Mouse (Mus musculus): ENCODE results near the gene Tango6. TPM values are rescaled to one million over a fixed set of nuclear protein-coding genes. Genes with fewer than 3 reads are reported as not detected.

Gene Tango6
- polyA plus RNA-seq, 1 experiment from 2014 or later: 7.1 TPM

DNA sequence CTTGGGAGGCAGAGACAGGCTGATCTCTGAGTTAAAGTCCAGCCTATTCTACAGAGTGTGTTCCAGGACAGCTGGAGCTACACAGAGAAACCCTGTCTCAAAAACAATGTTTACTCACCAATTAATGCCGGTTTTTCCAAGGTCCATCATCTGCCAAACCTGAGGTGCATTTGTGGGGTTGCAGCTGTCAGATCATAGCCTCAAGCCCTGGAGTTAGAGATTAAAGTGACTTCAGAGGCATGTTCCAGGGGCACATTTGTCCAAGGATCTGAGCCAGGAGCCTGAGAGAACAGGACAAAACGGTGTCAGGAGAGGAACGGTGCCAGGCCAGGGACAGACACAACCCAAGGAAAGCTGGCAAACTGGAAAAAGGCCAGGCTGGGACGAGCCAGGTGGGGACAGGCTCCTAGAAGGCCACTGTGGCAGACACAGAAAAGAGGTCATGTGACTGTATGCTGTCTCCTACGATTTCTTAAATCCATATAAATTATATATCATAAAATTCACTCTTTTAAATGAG lies 146.7 kb downstream of the Tango6 start:
- H3K9ac ChIP-seq (ENCODE audit: low read length): no peak overlapping the region
- no peaks in the 10 kb centered on the region for H3K36me3 ChIP-seq (ENCODE audit: control insufficient read depth, insufficient read depth, low read length)
- no peak overlapping the region for H3K27ac ChIP-seq (replicated peaks in 1 of 2; ENCODE audit: control insufficient read depth in 1 of 2, insufficient read depth in 1 of 2, low read depth in 2 of 2, low read length in 2 of 2)
- 0 out of 4 replicates have a peak, but pooled peaks cover 0 to 4% of the 10 kb centered on the region in 2 experiments for H3K4me1 ChIP-seq (ENCODE audit: control insufficient read depth in 2 of 2, insufficient read depth in 2 of 2, low read length in 2 of 2)
- H3K9me3 ChIP-seq (ENCODE audit: control insufficient read depth, low read length): no peaks in the 10 kb centered on the region
- no peak overlapping the region for H3K4me3 ChIP-seq (ENCODE audit: control insufficient read depth in 1 of 2, insufficient read depth in 1 of 2, low read depth in 1 of 2, low read length in 2 of 2)
- WGBS: 85% methylated on average over 5 of the region's 5 CpGs
- H3K4me2 ChIP-seq (ENCODE audit: low read length): no peak overlapping the region
- H3K27me3 ChIP-seq (ENCODE audit: control insufficient read depth, insufficient read depth, low read length): no peaks in the 10 kb centered on the region
- no peak for ATAC-seq (ENCODE audit: insufficient number of reproducible peaks, insufficient read depth, low FRiP score, low read depth)

DNA sequence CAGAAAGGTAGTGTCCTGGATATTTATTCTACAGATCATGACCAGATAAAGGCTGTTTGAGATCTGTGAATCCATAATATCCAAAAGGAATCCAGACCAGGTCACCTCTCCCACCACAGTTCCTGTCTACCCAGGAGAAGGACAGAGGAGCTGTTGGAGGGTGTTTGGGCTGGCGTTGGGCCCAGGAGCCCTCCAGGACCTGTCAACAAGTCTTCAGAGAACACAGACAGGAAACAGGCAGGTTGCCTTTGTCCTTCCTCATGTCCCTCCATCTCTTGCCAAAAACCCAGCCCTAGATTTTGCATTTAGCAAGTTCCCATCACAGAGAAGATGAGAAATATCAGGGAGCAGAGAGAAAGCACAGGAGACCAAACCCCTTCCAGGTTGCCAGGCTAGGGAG lies 152.0 kb downstream of the Tango6 start:
- H3K4me1 ChIP-seq (ENCODE audit: control insufficient read depth in 2 of 2, insufficient read depth in 2 of 2, low read length in 2 of 2): peaks cover 26 to 38% of the 10 kb centered on the region in 2 experiments
- H3K9me3 ChIP-seq (ENCODE audit: control insufficient read depth, low read length): no peaks in the 10 kb centered on the region
- no peak overlapping the region for H3K4me3 ChIP-seq (ENCODE audit: control insufficient read depth in 1 of 2, insufficient read depth in 1 of 2, low read depth in 1 of 2, low read length in 2 of 2)
- H3K9ac ChIP-seq (ENCODE audit: low read length): no peak overlapping the region
- no peaks in the 10 kb centered on the region for H3K36me3 ChIP-seq (ENCODE audit: control insufficient read depth, insufficient read depth, low read length)
- H3K27me3 ChIP-seq (ENCODE audit: control insufficient read depth, insufficient read depth, low read length): no peaks in the 10 kb centered on the region
- peak; percentile 67; the same call in 1 of the 2 replicates for ATAC-seq (ENCODE audit: insufficient number of reproducible peaks, insufficient read depth, low FRiP score, low read depth)
- no peak overlapping the region for H3K4me2 ChIP-seq (ENCODE audit: low read length)
- WGBS: 5% methylated on average over 1 of the region's 1 CpGs
- H3K27ac ChIP-seq (replicated peaks in 1 of 2; ENCODE audit: control insufficient read depth in 1 of 2, insufficient read depth in 1 of 2, low read depth in 2 of 2, low read length in 2 of 2): peak overlapping the region; percentile 60 to 64

DNA sequence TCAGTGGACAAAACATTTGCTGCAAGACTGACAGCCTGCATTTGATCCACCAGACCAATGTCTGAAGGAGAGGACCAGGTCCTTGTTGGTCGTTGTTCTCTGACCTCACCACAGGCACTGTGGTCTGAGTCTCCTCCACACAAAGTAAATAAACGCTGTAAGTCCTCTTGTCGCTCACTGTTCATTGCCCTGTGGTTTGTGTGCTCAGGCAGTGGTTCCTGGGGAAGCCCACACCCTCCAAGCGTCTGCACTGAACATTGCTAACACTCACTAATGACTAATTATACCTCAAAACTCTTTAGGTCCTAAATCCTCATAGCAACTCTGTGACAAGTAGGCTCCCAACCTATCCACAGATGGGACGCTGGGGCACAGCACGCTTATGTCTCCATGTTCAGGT lies 153.7 kb downstream of the Tango6 start:
- no peak overlapping the region for H3K4me3 ChIP-seq (ENCODE audit: control insufficient read depth in 1 of 2, insufficient read depth in 1 of 2, low read depth in 1 of 2, low read length in 2 of 2)
- H3K27ac ChIP-seq (replicated peaks in 1 of 2; ENCODE audit: control insufficient read depth in 1 of 2, insufficient read depth in 1 of 2, low read depth in 2 of 2, low read length in 2 of 2): no peak overlapping the region
- H3K9me3 ChIP-seq (ENCODE audit: control insufficient read depth, low read length): no peaks in the 10 kb centered on the region
- H3K4me1 ChIP-seq (ENCODE audit: control insufficient read depth in 2 of 2, insufficient read depth in 2 of 2, low read length in 2 of 2): peaks cover 30 to 44% of the 10 kb centered on the region in 2 experiments
- ATAC-seq (ENCODE audit: insufficient number of reproducible peaks, insufficient read depth, low FRiP score, low read depth): no peak
- H3K27me3 ChIP-seq (ENCODE audit: control insufficient read depth, insufficient read depth, low read length): no peaks in the 10 kb centered on the region
- H3K36me3 ChIP-seq (ENCODE audit: control insufficient read depth, insufficient read depth, low read length): no peaks in the 10 kb centered on the region
- 84% methylated on average over 6 of the region's 6 CpGs for WGBS
- no peak overlapping the region for H3K4me2 ChIP-seq (ENCODE audit: low read length)
- no peak overlapping the region for H3K9ac ChIP-seq (ENCODE audit: low read length)

DNA sequence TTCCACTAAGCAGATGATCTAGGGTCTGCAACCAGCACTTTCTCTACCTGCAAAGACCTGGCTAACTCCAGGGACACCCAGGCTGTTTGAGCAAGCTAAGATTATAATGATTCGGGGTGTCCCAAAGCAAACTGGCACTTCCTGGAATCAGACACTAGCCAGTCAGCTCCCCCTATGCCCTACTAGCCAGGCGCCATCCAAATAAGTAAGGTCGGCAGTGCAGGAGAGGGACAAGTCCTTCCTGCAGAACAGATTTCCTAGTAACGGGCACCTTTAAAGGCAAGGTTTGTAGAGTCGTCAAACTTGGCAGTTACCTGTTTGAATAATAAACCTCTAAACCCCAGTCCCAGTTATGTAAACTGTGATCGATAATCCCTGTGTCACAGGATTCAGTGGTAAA lies 155.9 kb downstream of the Tango6 start:
- no peaks in the 10 kb centered on the region for H3K9me3 ChIP-seq (ENCODE audit: control insufficient read depth, low read length)
- no peaks in the 10 kb centered on the region for H3K36me3 ChIP-seq (ENCODE audit: control insufficient read depth, insufficient read depth, low read length)
- H3K4me1 ChIP-seq (ENCODE audit: control insufficient read depth in 2 of 2, insufficient read depth in 2 of 2, low read length in 2 of 2): peaks cover 30 to 44% of the 10 kb centered on the region in 2 experiments
- H3K4me2 ChIP-seq (ENCODE audit: low read length): peak overlapping the region; percentile 43
- peak overlapping the region; percentile 89 to 97 for H3K27ac ChIP-seq (replicated peaks in 1 of 2; ENCODE audit: control insufficient read depth in 1 of 2, insufficient read depth in 1 of 2, low read depth in 2 of 2, low read length in 2 of 2)
- ATAC-seq (ENCODE audit: insufficient number of reproducible peaks, insufficient read depth, low FRiP score, low read depth): no peak
- H3K9ac ChIP-seq (ENCODE audit: low read length): peak overlapping the region; percentile 62
- H3K4me3 ChIP-seq (ENCODE audit: control insufficient read depth in 1 of 2, insufficient read depth in 1 of 2, low read depth in 1 of 2, low read length in 2 of 2): no peak overlapping the region
- 56% methylated on average over 6 of the region's 6 CpGs for WGBS
- H3K27me3 ChIP-seq (ENCODE audit: control insufficient read depth, insufficient read depth, low read length): no peaks in the 10 kb centered on the region

DNA sequence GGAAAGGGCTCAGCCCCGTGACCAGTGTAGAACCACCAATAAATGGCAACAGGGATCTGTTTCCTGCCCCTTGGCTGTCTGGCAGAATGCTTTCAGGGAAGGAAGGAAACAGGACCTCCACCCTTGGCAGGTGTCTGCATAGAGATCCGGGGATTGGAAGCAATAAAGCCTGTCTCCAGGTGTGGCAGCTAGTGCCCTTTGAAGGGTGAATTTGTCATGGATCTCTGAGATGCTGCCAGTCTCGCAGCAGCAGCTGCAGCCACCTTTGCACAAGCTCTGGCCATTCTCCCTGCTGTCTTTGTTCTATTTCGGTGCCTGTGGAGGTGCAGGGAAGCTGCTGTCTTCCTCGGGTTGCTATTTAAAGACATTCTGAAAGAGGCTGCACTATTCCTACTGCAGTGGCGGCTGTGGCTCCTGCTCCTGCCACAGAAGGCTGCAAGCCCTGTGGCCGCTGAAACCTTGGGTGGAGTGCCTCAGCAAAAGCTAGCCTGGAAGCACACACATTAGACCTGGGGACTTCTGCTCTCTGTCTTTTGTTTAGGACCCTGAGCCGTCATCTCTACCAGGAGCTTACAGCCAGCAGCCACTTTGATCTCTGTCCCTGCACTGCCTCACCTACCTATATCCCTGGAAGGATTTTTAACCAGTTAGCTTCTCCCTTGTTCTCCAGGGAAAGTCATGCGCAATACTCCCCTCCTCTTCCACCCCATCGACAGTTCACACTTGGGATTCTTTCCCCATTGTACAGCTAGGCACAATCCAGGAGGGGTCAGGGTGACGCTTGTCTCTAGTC lies 156.5 kb downstream of the Tango6 start:
- WGBS: 17% methylated on average over 11 of the region's 11 CpGs
- H3K27me3 ChIP-seq (ENCODE audit: control insufficient read depth, insufficient read depth, low read length): no peaks in the 10 kb centered on the region
- peak; percentile 68; the same call in 1 of the 2 replicates for ATAC-seq (ENCODE audit: insufficient number of reproducible peaks, insufficient read depth, low FRiP score, low read depth)
- no peaks in the 10 kb centered on the region for H3K9me3 ChIP-seq (ENCODE audit: control insufficient read depth, low read length)
- H3K4me3 ChIP-seq (ENCODE audit: control insufficient read depth in 1 of 2, insufficient read depth in 1 of 2, low read depth in 1 of 2, low read length in 2 of 2): no peak overlapping the region
- H3K27ac ChIP-seq (replicated peaks in 1 of 2; ENCODE audit: control insufficient read depth in 1 of 2, insufficient read depth in 1 of 2, low read depth in 2 of 2, low read length in 2 of 2): peak overlapping the region; percentile 89 to 97
- H3K4me2 ChIP-seq (ENCODE audit: low read length): peak overlapping the region; percentile 43
- peak overlapping the region; percentile 62 for H3K9ac ChIP-seq (ENCODE audit: low read length)
- no peaks in the 10 kb centered on the region for H3K36me3 ChIP-seq (ENCODE audit: control insufficient read depth, insufficient read depth, low read length)
- H3K4me1 ChIP-seq (ENCODE audit: control insufficient read depth in 2 of 2, insufficient read depth in 2 of 2, low read length in 2 of 2): peaks cover 30 to 42% of the 10 kb centered on the region in 2 experiments

DNA sequence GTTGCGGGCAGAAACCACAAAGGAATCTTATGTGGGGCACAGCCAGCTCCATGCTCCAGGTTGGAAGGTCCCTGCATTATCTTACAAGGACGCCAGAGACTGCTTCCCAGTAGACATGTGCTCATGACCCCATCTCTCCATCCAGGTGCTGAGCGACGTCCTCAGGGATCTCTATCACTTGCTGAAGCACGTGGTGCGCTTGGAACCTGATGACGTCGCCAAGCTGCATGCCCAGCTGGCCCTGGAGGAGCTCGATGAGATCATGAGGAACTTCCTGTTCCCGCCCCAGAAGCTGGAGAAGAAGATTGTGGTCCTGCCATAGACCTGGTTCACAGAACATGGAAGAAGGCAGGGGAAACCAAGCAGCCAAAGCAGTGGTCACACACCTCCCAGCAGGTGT lies 167.2 kb downstream of the Tango6 start:
- Histone ChIP-seq H3K9me3 (ENCODE audit: control insufficient read depth, low read length) (no peaks in the 10 kb centered on the region), H3K4me1 (ENCODE audit: control insufficient read depth in 2 of 2, insufficient read depth in 2 of 2, low read length in 2 of 2) (peaks cover 5 to 8% of the 10 kb centered on the region in 2 experiments; a peak in 3 of 4 replicates), H3K27ac (replicated peaks in 1 of 2; ENCODE audit: control insufficient read depth in 1 of 2, insufficient read depth in 1 of 2, low read depth in 2 of 2, low read length in 2 of 2) (no peak overlapping the region), H3K9ac (ENCODE audit: low read length) (no peak overlapping the region), H3K4me2 (ENCODE audit: low read length) (no peak overlapping the region), H3K36me3 (ENCODE audit: control insufficient read depth, insufficient read depth, low read length) (peaks cover 3% of the 10 kb centered on the region; the same call in 1 of the 2 replicates), H3K27me3 (ENCODE audit: control insufficient read depth, insufficient read depth, low read length) (no peaks in the 10 kb centered on the region), H3K4me3 (ENCODE audit: control insufficient read depth in 1 of 2, insufficient read depth in 1 of 2, low read depth in 1 of 2, low read length in 2 of 2) (no peak overlapping the region)
- WGBS: 70% methylated on average over 10 of the region's 10 CpGs
- ATAC-seq (ENCODE audit: insufficient number of reproducible peaks, insufficient read depth, low FRiP score, low read depth): no peak

DNA sequence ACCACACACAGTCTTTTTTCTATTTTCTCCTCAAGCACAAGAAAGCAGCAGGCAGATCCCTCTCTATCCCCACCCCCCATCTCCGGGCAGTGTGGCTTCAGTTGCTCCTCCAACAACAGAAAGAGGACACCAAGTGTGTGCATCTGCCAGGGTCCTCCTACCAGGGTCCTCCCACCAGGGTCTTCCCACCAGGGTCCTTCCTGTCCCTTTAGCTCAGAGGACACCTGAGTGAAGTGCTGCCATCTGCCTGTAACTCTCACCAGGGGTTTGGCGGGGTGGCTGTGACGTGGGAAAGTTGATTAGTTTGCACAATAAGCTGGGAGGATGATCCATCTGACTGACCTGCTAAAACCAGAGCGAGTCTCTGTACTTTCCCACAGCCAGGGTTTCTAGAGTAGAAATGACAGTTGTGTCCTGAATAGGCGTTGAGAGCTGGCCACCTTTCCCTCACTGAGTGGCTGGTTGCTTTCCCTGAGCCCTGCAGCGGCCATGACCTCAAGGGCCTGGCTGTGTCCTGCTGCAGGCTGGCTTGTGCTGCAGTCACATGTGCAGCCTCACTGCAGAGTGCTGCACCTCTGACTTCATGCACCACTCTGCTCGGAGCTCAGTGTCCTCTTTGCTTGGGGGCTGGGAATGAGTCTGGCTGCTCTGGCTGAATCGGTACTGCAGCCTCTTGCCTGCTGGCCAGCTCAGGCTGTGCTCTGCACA lies 171.8 kb downstream of the Tango6 start:
- Histone ChIP-seq H3K4me1 (ENCODE audit: control insufficient read depth in 2 of 2, insufficient read depth in 2 of 2, low read length in 2 of 2) (peaks cover 5 to 6% of the 10 kb centered on the region in 2 experiments; a peak in 3 of 4 replicates), H3K9me3 (ENCODE audit: control insufficient read depth, low read length) (no peaks in the 10 kb centered on the region), H3K4me2 (ENCODE audit: low read length) (no peak overlapping the region), H3K27me3 (ENCODE audit: control insufficient read depth, insufficient read depth, low read length) (no peaks in the 10 kb centered on the region), H3K4me3 (ENCODE audit: control insufficient read depth in 1 of 2, insufficient read depth in 1 of 2, low read depth in 1 of 2, low read length in 2 of 2) (no peak overlapping the region), H3K9ac (ENCODE audit: low read length) (no peak overlapping the region), H3K36me3 (ENCODE audit: control insufficient read depth, insufficient read depth, low read length) (peaks cover 3% of the 10 kb centered on the region; the same call in 1 of the 2 replicates), H3K27ac (replicated peaks in 1 of 2; ENCODE audit: control insufficient read depth in 1 of 2, insufficient read depth in 1 of 2, low read depth in 2 of 2, low read length in 2 of 2) (0 out of 4 replicates have a peak overlapping the region, but pooled peaks of 1 of the 2 experiments have one; percentile 3)
- peak; percentile 23; the same call in 1 of the 2 replicates for ATAC-seq (ENCODE audit: insufficient number of reproducible peaks, insufficient read depth, low FRiP score, low read depth)
- 34% methylated on average over 8 of the region's 8 CpGs for WGBS
